ENCODE assay signal across 7 mouse cellular contexts in genomic region chrX:74084276-74084837, GRCm38 (mm10). TPM values are rescaled to one million over a fixed set of nuclear protein-coding genes. Genes with fewer than 3 reads are reported as not detected.
DNase-seq lines count a peak whose midpoint lies in the region; ATAC-seq and TF ChIP-seq lines count a peak whose summit lies in the region.

No protein-coding gene starts in this region.

- peak overlapping the region; percentile 91 for H3K27ac ChIP-seq in bone marrow macrophage, adult 2 months (ENCODE audit: insufficient read depth, low read depth, low read length)
- H3K27ac ChIP-seq in forebrain, embryonic 12.5 days, result peak overlapping the region; percentile 96; the same call in 1 of the 2 replicates
- H3K27ac ChIP-seq in limb, embryonic 12.5 days, result peak overlapping the region; percentile 94
- H3K27ac ChIP-seq in neural tube, embryonic 13.5 days (replicated peaks), result peak overlapping the region; percentile 97

- ATAC-seq in forebrain, embryonic 12.5 days (ENCODE audit: low FRiP score), result no peak
- ATAC-seq in limb, embryonic 12.5 days (ENCODE audit: insufficient number of reproducible peaks, insufficient read depth, low FRiP score, low TSS enrichment, low read depth), result no peak
- peak; percentile 2; the same call in 1 of the 2 replicates for ATAC-seq in neural tube, embryonic 13.5 days (ENCODE audit: low read depth)

- H3K4me3 ChIP-seq in bone marrow macrophage, adult 2 months (ENCODE audit: insufficient read depth, low read length), result peak overlapping the region; percentile 96
- peak overlapping the region; percentile 61 for H3K4me3 ChIP-seq in forebrain, embryonic 12.5 days (replicated peaks)
- H3K4me3 ChIP-seq in limb, embryonic 12.5 days (replicated peaks), result peak overlapping the region; percentile 57
- peak overlapping the region; percentile 54 for H3K4me3 ChIP-seq in neural tube, embryonic 13.5 days

- H3K9me3 ChIP-seq in forebrain, embryonic 12.5 days, result no peaks in the 10 kb centered on the region
- H3K9me3 ChIP-seq in limb, embryonic 12.5 days, result no peaks in the 10 kb centered on the region
- no peaks in the 10 kb centered on the region for H3K9me3 ChIP-seq in neural tube, embryonic 13.5 days

- no peaks in the 10 kb centered on the region for H3K27me3 ChIP-seq in forebrain, embryonic 12.5 days
- H3K27me3 ChIP-seq in limb, embryonic 12.5 days, result peaks cover 16% of the 10 kb centered on the region
- no peaks in the 10 kb centered on the region for H3K27me3 ChIP-seq in neural tube, embryonic 13.5 days

- peak overlapping the region; percentile 75 for H3K9ac ChIP-seq in forebrain, embryonic 12.5 days
- peak overlapping the region; percentile 83 for H3K9ac ChIP-seq in limb, embryonic 12.5 days (replicated peaks)
- peak overlapping the region; percentile 85 for H3K9ac ChIP-seq in neural tube, embryonic 13.5 days

- 20% methylated on average over 17 of the region's 17 CpGs for whole genome bisulfite sequencing in forebrain, embryonic 12.5 days
- WGBS in limb, embryonic 12.5 days, result 13% methylated on average over 17 of the region's 17 CpGs
- 20% methylated on average over 17 of the region's 17 CpGs for WGBS in neural tube, embryonic 13.5 days

- peaks cover 8% of the 10 kb centered on the region for H3K4me1 ChIP-seq in bone marrow macrophage, adult 2 months (ENCODE audit: control insufficient read depth, insufficient read depth, low read length)
- H3K4me1 ChIP-seq in forebrain, embryonic 12.5 days, result peaks cover 6% of the 10 kb centered on the region
- 0 out of 2 replicates have a peak, but pooled peaks cover 5% of the 10 kb centered on the region for H3K4me1 ChIP-seq in limb, embryonic 12.5 days (replicated peaks)
- peaks cover 37% of the 10 kb centered on the region for H3K4me1 ChIP-seq in neural tube, embryonic 13.5 days (replicated peaks)

- no peak for TF ChIP-seq CTCF in bone marrow macrophage, adult 2 months (IDR thresholded peaks at IDR 0.05; ENCODE audit: low read depth, low read length)

- TF ChIP-seq POLR2A in bone marrow macrophage, adult 2 months (IDR thresholded peaks at IDR 0.05; ENCODE audit: borderline replicate concordance, low read depth, low read length), result no peak

- peak; percentile 3 to 8 for DNase-seq in left cerebral cortex, adult 18-20 months (ENCODE audit: low spot score in 2 of 2)
- DNase-seq in left cerebral cortex, adult 11 months (ENCODE audit: low spot score), result no peak
- DNase-seq in frontal cortex, postnatal 10 days (ENCODE audit: low spot score in 2 of 2), result no peak

- H3K4me2 ChIP-seq in forebrain, embryonic 12.5 days, result peak overlapping the region; percentile 60
- H3K4me2 ChIP-seq in limb, embryonic 12.5 days, result peak overlapping the region; percentile 63
- peak overlapping the region; percentile 61 for H3K4me2 ChIP-seq in neural tube, embryonic 13.5 days

- H3K36me3 ChIP-seq in forebrain, embryonic 12.5 days (replicated peaks), result no peaks in the 10 kb centered on the region
- peaks cover 1% of the 10 kb centered on the region; the same call in 1 of the 2 replicates for H3K36me3 ChIP-seq in limb, embryonic 12.5 days
- H3K36me3 ChIP-seq in neural tube, embryonic 13.5 days, result no peaks in the 10 kb centered on the region

RNA-seq across cellular contexts. Expression of gene Opn1mw, which starts 42.9 kb away (rescaled TPM):
- under 1 TPM; 0.60 to 0.70 TPM for total RNA-seq in left cerebral cortex, adult 18-20 months (2021)
- not detected in 2 replicates for polyA plus RNA-seq in bone marrow macrophage, adult 2 months (2012; ENCODE audit: insufficient read depth, insufficient read length, missing spikeins)
- not detected in 2 replicates for polyA plus RNA-seq in forebrain, embryonic 12.5 days (2016; fragmentation: Nextera tagmentation; extraction: Ambion mirVana)
- not detected in 2 replicates for polyA plus RNA-seq in limb, embryonic 12.5 days (2016; fragmentation: Nextera tagmentation; extraction: Ambion mirVana)
- not detected in 2 replicates for polyA plus RNA-seq in neural tube, embryonic 13.5 days (2015; fragmentation: Nextera tagmentation; extraction: Ambion mirVana)

RNA-seq across cellular contexts. Expression of gene Mecp2, which starts 50.8 kb away (rescaled TPM):
- total RNA-seq in left cerebral cortex, adult 18-20 months (2021), result 10 to 100 TPM; 89.6 to 94.8 TPM
- 26.2 and 27.3 TPM in 2 replicates for polyA plus RNA-seq in bone marrow macrophage, adult 2 months (2012; ENCODE audit: insufficient read depth, insufficient read length, missing spikeins)
- polyA plus RNA-seq in forebrain, embryonic 12.5 days (2016; fragmentation: Nextera tagmentation; extraction: Ambion mirVana), result 18.2 and 19.2 TPM in 2 replicates
- 13.1 and 14.2 TPM in 2 replicates for polyA plus RNA-seq in limb, embryonic 12.5 days (2016; fragmentation: Nextera tagmentation; extraction: Ambion mirVana)
- 12.9 and 15.4 TPM in 2 replicates for polyA plus RNA-seq in neural tube, embryonic 13.5 days (2015; fragmentation: Nextera tagmentation; extraction: Ambion mirVana)

Comparison
In these comparisons a context has a peak if more than half of its experiments do, and no peak if none do; other contexts are left out.
1. DNase-seq: peak in left cerebral cortex, adult 18-20 months (2 of 2); none in left cerebral cortex, adult 11 months (single experiment) and frontal cortex, postnatal 10 days (0 of 2).
2. Peak in every context shown above with its lines, with median percentiles within 50 percentile points of each other: H3K27ac ChIP-seq, H3K4me3 ChIP-seq, H3K4me2 ChIP-seq and H3K9ac ChIP-seq.